Mouse (Mus musculus): ENCODE measurements around the gene Crtc1. TPM values are rescaled to one million over a fixed set of nuclear protein-coding genes. Genes with fewer than 3 reads are reported as not detected.

The Crtc1 gene
- total RNA-seq, 2 experiments from 2014 or later = 10.3 to 10.6 TPM

DNA sequence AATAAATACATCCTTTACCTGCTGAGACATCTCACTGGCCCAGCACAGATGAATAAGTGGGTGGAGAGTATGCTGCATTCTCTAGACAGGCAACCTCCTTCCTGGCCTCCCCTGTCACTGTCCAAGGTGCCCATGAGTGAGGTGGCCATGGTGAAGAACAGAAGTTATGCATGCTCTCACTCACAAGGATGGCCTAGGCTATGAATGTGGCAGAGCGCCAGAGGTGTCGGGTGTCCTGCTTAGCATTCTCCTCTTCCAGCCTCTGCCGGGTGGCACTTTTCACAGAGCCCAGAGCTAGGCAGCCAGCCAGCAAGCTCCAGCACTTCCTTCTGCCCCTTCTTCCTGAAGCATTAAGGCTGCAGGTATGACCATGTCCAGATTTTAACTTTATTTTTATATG is 80.0 kb downstream of the Crtc1 start:
- no peak for DNase-seq (ENCODE audit: low spot score)
- intact Hi-C loops (cut with DNase I) = no loop called here

- intact Hi-C loops (cut with DNase I) = no loop called here
- DNase-seq (ENCODE audit: low spot score) = no peak
These were observed 83.3 kb downstream of the Crtc1 start for GRCm38 (mm10) chr8:70356111-70356510.

GRCm38 (mm10) chr8:70354004-70354403 is 85.4 kb downstream of the Crtc1 start:
- DNase-seq (ENCODE audit: low spot score) = no peak
- intact Hi-C loops (cut with DNase I) = no loop called here

- intact Hi-C loops (cut with DNase I) = no loop called here
- peak; percentile 98 for DNase-seq (ENCODE audit: low spot score)
These were observed 86.1 kb downstream of the Crtc1 start, which contains the start of gene Upf1 for GRCm38 (mm10) chr8:70353194-70353817. TSS of gene Upf1 (minus strand) at chr8:70353278.

DNA sequence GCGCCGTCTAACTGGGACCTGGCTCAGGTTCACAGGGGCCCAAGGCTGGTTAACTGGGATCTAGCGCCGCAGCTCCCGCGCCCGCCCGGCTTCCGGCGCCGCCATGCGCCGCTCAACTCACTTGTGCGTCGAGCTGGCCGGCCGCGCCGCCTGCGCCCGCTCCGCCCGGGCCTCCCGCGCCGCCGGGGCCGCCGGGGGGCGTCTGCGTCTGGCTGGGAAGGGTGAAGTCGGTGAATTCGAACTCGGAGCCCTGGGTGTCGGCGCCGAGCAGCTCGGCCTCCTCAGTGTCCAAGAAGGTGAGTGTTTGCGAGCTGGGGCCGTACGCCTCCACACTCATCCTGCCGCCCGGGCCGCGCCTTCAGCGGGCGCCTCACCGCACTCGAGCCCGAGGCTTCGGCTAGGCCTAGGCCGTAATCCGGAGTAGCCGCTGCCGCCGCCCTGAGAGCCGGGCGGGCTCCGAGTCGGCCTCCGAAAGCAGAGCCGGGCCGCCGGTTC is 86.7 kb downstream of the Crtc1 start:
- no peak for DNase-seq (ENCODE audit: low spot score)
- intact Hi-C loops (cut with DNase I) = no loop called here

GRCm38 (mm10) chr8:70352000-70352384 is 87.4 kb downstream of the Crtc1 start:
- intact Hi-C loops (cut with DNase I) = no loop called here
- DNase-seq (ENCODE audit: low spot score) = no peak

DNA sequence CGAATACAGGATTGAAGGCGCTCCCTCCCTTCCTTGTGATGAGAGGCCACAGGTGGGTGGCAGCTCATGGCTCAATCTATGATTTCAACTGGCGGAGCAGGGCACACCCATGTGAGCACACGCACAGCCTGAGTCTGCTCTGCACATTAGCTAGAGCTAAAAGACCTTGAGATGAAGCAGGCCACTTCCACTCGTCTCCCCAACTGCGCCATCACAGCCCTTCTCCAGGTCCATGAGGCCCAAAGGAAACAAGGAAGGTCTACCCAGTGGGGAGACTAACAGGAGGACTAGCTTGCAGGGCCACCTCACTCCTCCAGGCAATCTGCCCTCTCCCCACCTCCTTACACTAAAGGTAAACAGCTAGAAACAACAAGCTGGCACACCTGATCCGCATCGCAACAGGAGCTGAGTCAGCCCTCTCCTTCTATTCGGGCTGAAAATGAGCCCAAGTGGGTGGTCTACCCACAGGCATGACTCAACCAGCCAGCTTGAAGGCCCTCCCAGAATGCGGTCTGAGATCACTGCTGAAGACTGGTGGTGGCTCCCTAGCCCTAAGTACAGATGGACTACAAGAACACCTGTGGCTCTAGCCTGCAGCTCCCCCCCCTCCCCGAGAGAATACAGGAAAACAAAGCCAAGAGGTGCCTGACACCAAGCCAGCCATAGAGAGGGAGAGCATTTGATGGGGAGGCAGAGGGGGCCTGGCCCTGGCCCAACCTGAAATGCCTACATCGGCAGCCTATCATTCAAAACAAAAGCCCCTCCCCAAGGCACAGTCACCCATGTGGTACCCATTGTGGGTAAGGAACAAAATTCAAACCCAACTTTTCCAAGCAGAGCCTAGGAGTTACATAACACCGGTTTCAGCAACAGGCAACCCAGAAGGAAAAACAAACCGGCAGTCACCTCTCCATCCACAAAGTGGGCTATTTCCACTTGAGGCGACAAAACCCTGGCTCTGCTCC is 88.1 kb downstream of the Crtc1 start:
- intact Hi-C loops (cut with DNase I) = no loop called here
- no peak for DNase-seq (ENCODE audit: low spot score)

DNA sequence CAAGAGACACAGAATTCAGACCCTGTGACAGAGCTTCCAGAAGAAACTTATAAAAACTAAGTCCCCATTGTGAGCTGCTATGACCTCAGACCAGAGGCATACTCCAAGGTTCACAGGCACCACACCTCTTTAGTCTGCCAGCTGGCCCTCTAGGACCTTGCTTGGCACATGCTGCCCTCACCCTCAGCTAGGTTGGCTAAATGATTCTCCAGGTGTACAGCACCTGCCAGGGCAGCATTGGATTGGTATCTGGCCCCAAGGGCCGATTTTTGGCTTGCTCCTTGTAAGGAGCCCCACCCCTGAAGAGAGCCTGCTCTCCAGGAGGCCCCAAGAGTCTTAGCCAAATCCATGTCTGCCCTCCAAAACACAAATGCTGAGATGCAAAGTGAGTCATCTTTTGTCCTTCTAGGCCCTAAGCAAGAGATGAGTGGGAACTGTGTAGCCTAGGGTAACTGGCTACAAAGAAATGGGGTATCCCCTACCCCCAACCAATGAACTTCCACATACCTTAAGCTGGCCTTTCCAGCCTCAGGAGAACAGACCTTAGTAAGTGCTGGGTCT is 91.4 kb downstream of the Crtc1 start:
- intact Hi-C loops (cut with DNase I) = no loop called here
- no peak for DNase-seq (ENCODE audit: low spot score)

GRCm38 (mm10) chr8:70347443-70347842 is 91.9 kb downstream of the Crtc1 start:
- intact Hi-C loops (cut with DNase I) = no loop called here
- no peak for DNase-seq (ENCODE audit: low spot score)

DNA sequence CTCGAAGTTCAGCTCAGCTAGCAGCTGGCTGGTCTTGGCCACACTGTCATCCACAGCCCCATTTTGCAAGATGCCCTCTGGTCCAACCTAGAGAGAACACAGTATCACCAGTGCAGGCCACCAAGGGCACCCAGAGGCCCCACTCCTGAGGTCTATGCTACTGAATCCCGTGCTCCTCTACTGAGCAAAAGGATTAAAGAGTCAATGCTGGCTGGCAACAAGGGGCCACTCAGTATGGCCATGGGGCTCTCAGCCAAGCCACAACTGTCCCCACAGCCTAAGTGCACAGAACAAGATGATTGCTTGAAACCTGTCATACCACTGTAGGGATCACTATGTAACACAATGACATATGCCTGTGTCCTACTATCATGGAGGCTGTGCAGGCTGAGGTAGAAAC is 95.1 kb downstream of the Crtc1 start:
- intact Hi-C loops (cut with DNase I) = no loop called here
- DNase-seq (ENCODE audit: low spot score) = no peak

DNA sequence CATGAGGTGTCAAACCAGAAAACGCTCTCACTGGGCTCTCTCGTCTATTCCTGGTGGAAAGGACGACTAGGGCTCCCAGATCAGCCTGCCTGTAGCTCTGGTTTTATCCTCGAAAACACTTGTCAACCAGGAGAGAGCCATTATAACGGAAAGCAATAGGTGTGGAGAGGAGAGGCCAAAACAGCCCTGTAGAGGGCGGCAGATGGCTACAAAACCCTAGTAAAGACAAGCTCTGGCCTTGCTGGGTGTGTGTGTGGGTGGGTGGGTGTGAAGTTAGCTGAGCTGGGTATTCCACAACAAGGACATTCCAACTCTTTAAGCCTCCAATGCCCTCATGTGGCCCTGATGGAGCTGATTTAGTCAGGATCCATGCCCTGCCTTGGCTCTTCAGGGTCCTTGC is 95.7 kb downstream of the Crtc1 start:
- no peak for DNase-seq (ENCODE audit: low spot score)
- intact Hi-C loops (cut with DNase I) = no loop called here

DNA sequence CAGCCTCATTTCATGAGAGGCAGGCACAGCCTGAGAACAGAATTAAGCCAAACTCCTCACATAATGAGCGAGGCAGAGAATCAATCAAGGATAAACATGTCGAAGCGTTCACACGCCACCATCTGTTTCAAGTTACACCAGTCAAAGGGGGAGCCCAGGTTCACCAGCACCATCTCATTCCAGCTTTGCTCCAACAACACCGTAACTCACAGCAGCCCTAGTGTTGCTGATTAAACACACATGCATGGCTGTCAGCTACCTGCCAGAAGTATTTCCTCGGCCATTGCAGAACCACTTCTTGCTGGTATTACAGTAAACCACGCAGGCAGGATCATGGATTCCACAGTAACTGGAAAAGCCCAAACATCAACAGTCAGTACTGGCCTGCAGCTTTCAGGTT is 96.3 kb downstream of the Crtc1 start:
- intact Hi-C loops (cut with DNase I) = no loop called here
- no peak for DNase-seq (ENCODE audit: low spot score)

- intact Hi-C loops (cut with DNase I) = no loop called here
These were observed 97.4 kb downstream of the Crtc1 start for GRCm38 (mm10) chr8:70342007-70342406.

DNA sequence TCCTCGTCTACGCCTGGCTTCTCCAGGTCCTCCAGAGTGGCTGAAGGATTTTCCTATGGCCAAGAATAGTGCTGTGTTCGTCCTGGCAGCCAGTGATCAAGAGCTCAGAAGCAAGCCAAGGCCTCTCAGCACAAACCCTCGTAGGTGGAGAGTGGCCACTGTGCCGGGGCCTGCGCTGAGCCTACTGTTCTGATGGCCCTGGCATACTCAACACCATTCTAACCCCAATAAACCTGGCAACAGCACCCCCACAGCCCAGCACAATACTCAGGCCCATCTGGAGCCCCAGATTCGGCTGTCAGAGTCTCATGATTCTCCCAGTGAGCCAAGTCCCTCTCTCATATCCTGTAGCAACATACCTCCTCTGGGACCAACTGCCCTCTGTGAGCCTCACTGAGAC is 98.7 kb downstream of the Crtc1 start:
- intact Hi-C loops (cut with DNase I) = no loop called here
- DNase-seq (ENCODE audit: low spot score) = no peak

More at GRCm38 (mm10) chr8:70342007-70342406, 97.4 kb downstream of the Crtc1 start:
- DNase-seq (ENCODE audit: low spot score) = no peak

GRCm38 (mm10) chr8:70338931-70339330 is 100.4 kb downstream of the Crtc1 start:
- intact Hi-C loops (cut with DNase I) = no loop called here
- DNase-seq (ENCODE audit: low spot score) = no peak

DNA sequence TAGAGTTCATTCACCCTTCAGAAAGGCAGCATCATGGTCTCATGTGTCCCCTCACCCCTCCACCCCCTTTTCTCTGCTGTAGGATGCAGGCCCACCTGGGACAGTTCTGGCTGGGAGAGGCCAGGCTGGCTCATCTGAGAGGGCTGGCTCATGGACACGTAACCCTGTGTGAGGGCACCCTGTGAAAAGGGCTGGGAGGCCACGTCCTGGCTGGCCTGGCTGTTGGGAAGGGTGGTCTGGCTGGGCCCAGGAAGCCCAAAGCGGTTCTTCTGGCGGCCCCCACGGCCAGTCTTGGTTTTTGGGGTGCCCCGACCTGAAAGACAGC is 106.5 kb downstream of the Crtc1 start:
- intact Hi-C loops (cut with DNase I) = no loop called here
- no peak for DNase-seq (ENCODE audit: low spot score)

Other genes with a start within 250 kb of the Crtc1 start
- gene Slc25a42, start 227.3 kb downstream of the Crtc1 start, total RNA-seq (2021) = 10 to 100 TPM; 48.1 to 48.4 TPM
- 10 to 100 TPM; 38.9 to 41.5 TPM for gene Sugp2, start 205.4 kb downstream of the Crtc1 start, total RNA-seq (2021)
- 1 to 10 TPM; 7.6 to 8.0 TPM for gene Armc6, start 205.1 kb downstream of the Crtc1 start, total RNA-seq (2021)
- gene Homer3, start 156.8 kb downstream of the Crtc1 start, total RNA-seq (2021) = 10 to 100 TPM; 12.0 to 12.3 TPM
- 10 to 100 TPM; 24.7 to 33.8 TPM for gene Ddx49, start 137.1 kb downstream of the Crtc1 start, total RNA-seq (2021)
- gene Cope, start 137.1 kb downstream of the Crtc1 start, total RNA-seq (2021) = 100 to 1,000 TPM; 145 to 159 TPM
- under 1 TPM; 0.31 to 0.39 TPM for gene Cers1, start 123.8 kb downstream of the Crtc1 start, total RNA-seq (2021)
- gene Gdf1, start 109.8 kb downstream of the Crtc1 start, total RNA-seq (2021) = under 1 TPM in 1 of 2 experiments, not detected in 1; 0.21 TPM
- gene Upf1, start 86.3 kb downstream of the Crtc1 start, total RNA-seq (2021) = 10 to 100 TPM; 43.2 to 46.3 TPM
- 1 to 10 TPM; 6.1 to 7.0 TPM for gene Comp, start 66.0 kb downstream of the Crtc1 start, total RNA-seq (2021)
- gene Klhl26, start 37.4 kb upstream of the Crtc1 start, total RNA-seq (2021) = 1 to 10 TPM; 7.6 to 7.7 TPM
- not detected for gene Tmem59l, start 47.8 kb upstream of the Crtc1 start, total RNA-seq (2021)
- gene Crlf1, start 53.6 kb upstream of the Crtc1 start, total RNA-seq (2021) = under 1 TPM; 0.34 to 0.81 TPM
- gene Rex1bd, start 67.2 kb upstream of the Crtc1 start, total RNA-seq (2021) = 100 to 1,000 TPM; 102 TPM
- 1,000 to 10,000 TPM; 1,533 to 1,573 TPM for gene Uba52, start 71.2 kb upstream of the Crtc1 start, total RNA-seq (2021)
- gene Fkbp8, start 88.1 kb upstream of the Crtc1 start, total RNA-seq (2021) = 100 to 1,000 TPM; 130 to 135 TPM
- gene Kxd1, start 88.4 kb upstream of the Crtc1 start, total RNA-seq (2021) = 10 to 100 TPM; 73.6 to 76.6 TPM
- gene Ell, start 99.9 kb upstream of the Crtc1 start, total RNA-seq (2021) = 10 to 100 TPM; 11.7 to 13.3 TPM
- 10 to 100 TPM; 21.5 to 25.1 TPM for gene Isyna1, start 154.8 kb upstream of the Crtc1 start, total RNA-seq (2021)
- 10 to 100 TPM; 37.0 to 37.7 TPM for gene Ssbp4, start 169.3 kb upstream of the Crtc1 start, total RNA-seq (2021)
- 1 to 10 TPM; 1.4 to 1.5 TPM for gene Lrrc25, start 176.6 kb upstream of the Crtc1 start, total RNA-seq (2021)
- gene Gdf15, start 192.9 kb upstream of the Crtc1 start, total RNA-seq (2021) = under 1 TPM; 0.56 to 0.73 TPM
- gene Pgpep1, start 220.8 kb upstream of the Crtc1 start, total RNA-seq (2021) = 10 to 100 TPM; 46.8 to 47.5 TPM
- 10 to 100 TPM; 60.6 to 62.9 TPM for gene Lsm4, start 233.7 kb upstream of the Crtc1 start, total RNA-seq (2021)

All from heart, postnatal 25 days (tissue).